Mouse (Mus musculus) testis, adult 2 months (tissue): ENCODE measurements around the gene Nbas.

Source experiments
- CTCF ChIP-seq: fragments of 200-500 bp; IDR thresholded peaks from 2 replicates; pipeline ENCODE4 v1.5.1; 2012; ENCODE audit warnings: low read depth, mild to moderate bottlenecking, inconsistent platforms, low read length, moderate library complexity; ENCODE audit not compliant: control insufficient read depth, insufficient read depth, insufficient replicate concordance
- POLR2A ChIP-seq: fragments of 200-500 bp; IDR thresholded peaks from 2 replicates; pipeline ENCODE4 v1.6.1; 2012; ENCODE audit warnings: low read depth, mild to moderate bottlenecking, inconsistent platforms, low read length, moderate library complexity; ENCODE audit not compliant: control insufficient read depth

DNA sequence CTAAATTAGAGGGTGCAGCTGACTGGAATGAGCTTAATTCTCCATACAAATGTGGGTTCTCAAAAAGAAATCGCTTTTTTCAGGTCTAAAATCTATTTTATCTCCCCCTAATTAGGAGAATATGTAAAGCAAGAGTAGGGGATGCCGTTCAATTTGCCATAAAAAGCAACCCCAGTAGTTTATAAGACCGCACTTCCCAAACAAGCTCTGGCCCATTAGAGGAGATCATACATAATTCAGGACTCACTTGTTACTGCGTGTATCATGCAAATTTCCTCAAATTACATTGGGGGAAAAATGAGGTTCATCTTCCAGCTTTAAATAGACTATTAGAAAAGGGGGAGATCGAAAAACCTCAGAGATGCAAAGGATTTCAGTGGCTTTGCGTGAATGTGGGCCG lies 346.7 kb downstream of the Nbas start:
- TF ChIP-seq CTCF: no peak
- TF ChIP-seq POLR2A: no peak
